8 mouse cellular contexts compared by ENCODE assay signal in genomic region chr12:8498148-8498571, GRCm38 (mm10). TPM values are rescaled to one million over a fixed set of nuclear protein-coding genes. Genes with fewer than 3 reads are reported as not detected.
DNase-seq lines count a peak whose midpoint lies in the region; ATAC-seq and TF ChIP-seq lines count a peak whose summit lies in the region.

No protein-coding gene starts in this region.

- H3K27ac ChIP-seq in embryonic facial prominence, embryonic 14.5 days (replicated peaks; ENCODE audit: low read depth, low read length): peak overlapping the region; percentile 100
- peak overlapping the region; percentile 100 for H3K27ac ChIP-seq in hindbrain, embryonic 15.5 days (replicated peaks)
- H3K27ac ChIP-seq in limb, embryonic 15.5 days: peak overlapping the region; percentile 100
- H3K27ac ChIP-seq in small intestine, adult 2 months (ENCODE audit: insufficient read depth, low read depth, low read length): peak overlapping the region; percentile 33; the same call in 1 of the 2 replicates

- H3K4me1 ChIP-seq in E14TG2a.4 (replicated peaks; ENCODE audit: low read depth, low read length): peaks cover 45% of the 10 kb centered on the region
- H3K4me1 ChIP-seq in embryonic facial prominence, embryonic 14.5 days (ENCODE audit: control insufficient read depth, insufficient read depth, low read length): peaks cover 28% of the 10 kb centered on the region
- peaks cover 36% of the 10 kb centered on the region for H3K4me1 ChIP-seq in hindbrain, embryonic 15.5 days (replicated peaks)
- H3K4me1 ChIP-seq in limb, embryonic 15.5 days: peaks cover 28% of the 10 kb centered on the region
- H3K4me1 ChIP-seq in small intestine, adult 2 months (ENCODE audit: control insufficient read depth, insufficient read depth, insufficient read length, low read length): peaks cover 6% of the 10 kb centered on the region

- no peaks in the 10 kb centered on the region for H3K9me3 ChIP-seq in E14TG2a.4 (ENCODE audit: low read length)
- no peaks in the 10 kb centered on the region for H3K9me3 ChIP-seq in embryonic facial prominence, embryonic 14.5 days (ENCODE audit: control insufficient read depth, low read length)
- H3K9me3 ChIP-seq in hindbrain, embryonic 15.5 days: no peaks in the 10 kb centered on the region
- H3K9me3 ChIP-seq in limb, embryonic 15.5 days: no peaks in the 10 kb centered on the region

- TF ChIP-seq POLR2A in small intestine, adult 2 months (IDR thresholded peaks at IDR 0.05; ENCODE audit: low read depth, low read length): no peak

- peak; percentile 47 for DNase-seq in adrenal gland, postnatal 10 days
- no peak for DNase-seq in adrenal gland, adult 8-10 months
- no peak for DNase-seq in embryonic facial prominence, embryonic 14.5 days (ENCODE audit: low spot score)
- no peak for DNase-seq in gastrocnemius, postnatal 10 days

- no peak for TF ChIP-seq CTCF in E14TG2a.4 (conservative IDR thresholded peaks at IDR 0.05; ENCODE audit: low read length)
- TF ChIP-seq CTCF in small intestine, adult 2 months (IDR thresholded peaks at IDR 0.05; ENCODE audit: extremely low read depth, insufficient read length, insufficient replicate concordance, low read depth, low read length): no peak

- no peak for ATAC-seq in embryonic facial prominence, embryonic 14.5 days (ENCODE audit: low read depth)
- no peak for ATAC-seq in hindbrain, embryonic 15.5 days (ENCODE audit: low FRiP score, low read depth)
- ATAC-seq in limb, embryonic 15.5 days (ENCODE audit: insufficient number of reproducible peaks, low FRiP score, low TSS enrichment, low read depth): no peak

- peaks cover 18% of the 10 kb centered on the region for H3K27me3 ChIP-seq in E14TG2a.4 (ENCODE audit: insufficient read depth, low read length)
- H3K27me3 ChIP-seq in embryonic facial prominence, embryonic 14.5 days (replicated peaks; ENCODE audit: control insufficient read depth, insufficient read depth, low read length): no peaks in the 10 kb centered on the region
- H3K27me3 ChIP-seq in hindbrain, embryonic 15.5 days: no peaks in the 10 kb centered on the region
- H3K27me3 ChIP-seq in limb, embryonic 15.5 days: no peaks in the 10 kb centered on the region
- no peaks in the 10 kb centered on the region for H3K27me3 ChIP-seq in small intestine, adult 2 months (ENCODE audit: control insufficient read depth, insufficient read depth, low read length)

- peak overlapping the region; percentile 100 for H3K9ac ChIP-seq in embryonic facial prominence, embryonic 14.5 days (ENCODE audit: low read depth, low read length)
- peak overlapping the region; percentile 98 for H3K9ac ChIP-seq in hindbrain, embryonic 15.5 days
- peak overlapping the region; percentile 99 for H3K9ac ChIP-seq in limb, embryonic 15.5 days

- peak overlapping the region; percentile 91 for H3K4me2 ChIP-seq in embryonic facial prominence, embryonic 14.5 days (ENCODE audit: low read depth, low read length)
- peak overlapping the region; percentile 84 for H3K4me2 ChIP-seq in hindbrain, embryonic 15.5 days
- H3K4me2 ChIP-seq in limb, embryonic 15.5 days: peak overlapping the region; percentile 67

- H3K36me3 ChIP-seq in E14TG2a.4 (ENCODE audit: insufficient read depth, low read length): no peaks in the 10 kb centered on the region
- H3K36me3 ChIP-seq in embryonic facial prominence, embryonic 14.5 days (ENCODE audit: control insufficient read depth, insufficient read depth, low read length): no peaks in the 10 kb centered on the region
- no peaks in the 10 kb centered on the region for H3K36me3 ChIP-seq in hindbrain, embryonic 15.5 days
- H3K36me3 ChIP-seq in limb, embryonic 15.5 days: no peaks in the 10 kb centered on the region
- peaks cover 3% of the 10 kb centered on the region for H3K36me3 ChIP-seq in small intestine, adult 2 months (ENCODE audit: control insufficient read depth, insufficient read depth, low read length)

- H3K4me3 ChIP-seq in E14TG2a.4 (replicated peaks; ENCODE audit: low read length): peak overlapping the region; percentile 91
- peak overlapping the region; percentile 93 for H3K4me3 ChIP-seq in embryonic facial prominence, embryonic 14.5 days (ENCODE audit: low read depth, low read length)
- peak overlapping the region; percentile 86 for H3K4me3 ChIP-seq in hindbrain, embryonic 15.5 days
- peak overlapping the region; percentile 85 for H3K4me3 ChIP-seq in limb, embryonic 15.5 days
- H3K4me3 ChIP-seq in small intestine, adult 2 months (ENCODE audit: low read depth, low read length): peak overlapping the region; percentile 76

- 14% methylated on average over 8 of the region's 8 CpGs for WGBS in embryonic facial prominence, embryonic 14.5 days
- 3% methylated on average over 8 of the region's 8 CpGs for WGBS in hindbrain, embryonic 15.5 days
- WGBS in limb, embryonic 15.5 days: 22% methylated on average over 8 of the region's 8 CpGs
- 48% methylated on average over 8 of the region's 8 CpGs for WGBS in small intestine, adult 2 months

RNA-seq across cellular contexts. Expression of gene Rhob, which starts 1.6 kb away (rescaled TPM):
- total RNA-seq in adrenal gland, postnatal 10 days (2021): 100 to 1,000 TPM; 177 to 223 TPM
- 100 to 1,000 TPM; 196 to 244 (median 223) TPM for total RNA-seq in adrenal gland, adult 8-10 months (2022)
- 72.8 and 76.8 TPM in 2 replicates for polyA plus RNA-seq in embryonic facial prominence, embryonic 14.5 days (2014; fragmentation: Nextera tagmentation; extraction: Ambion mirVana)
- polyA plus RNA-seq in hindbrain, embryonic 15.5 days (2015; fragmentation: Nextera tagmentation; extraction: Ambion mirVana): 94.4 and 103 TPM in 2 replicates
- 54.1 and 60.5 TPM in 2 replicates for polyA plus RNA-seq in limb, embryonic 15.5 days (2015; fragmentation: Nextera tagmentation; extraction: Ambion mirVana)
- 101 and 242 TPM in 2 replicates for polyA plus RNA-seq in small intestine, adult 2 months (2012; rRNA removed)
- total RNA-seq in gastrocnemius, postnatal 10 days (2021): 10 to 100 TPM; 80.5 to 82.4 TPM

Comparison
In these comparisons a context has a peak if more than half of its experiments do, and no peak if none do; other contexts are left out.
1. H3K27ac ChIP-seq: peak in every context shown above with its lines; median percentile 100 in embryonic facial prominence, embryonic 14.5 days; 100 in hindbrain, embryonic 15.5 days; 100 in limb, embryonic 15.5 days; 33 in small intestine, adult 2 months.